Mouse (Mus musculus) c-Kit-positive CD71-negative TER-119-negative erythroid progenitor cells, embryonic 14.5 days (primary cell): ENCODE data around the gene Ofcc1.

Experiments
- DNase-seq: peaks from one replicate; pipeline ENCODE4 v3.0.0-alpha.2; 2013; ENCODE audit warnings: low read depth

Gene Ofcc1

GRCm38 (mm10) chr13:40361288-40361687, at the start of gene Ofcc1:
Ofcc1 (minus strand) TSS chr13:40361450.
- no peak for DNase-seq

DNA sequence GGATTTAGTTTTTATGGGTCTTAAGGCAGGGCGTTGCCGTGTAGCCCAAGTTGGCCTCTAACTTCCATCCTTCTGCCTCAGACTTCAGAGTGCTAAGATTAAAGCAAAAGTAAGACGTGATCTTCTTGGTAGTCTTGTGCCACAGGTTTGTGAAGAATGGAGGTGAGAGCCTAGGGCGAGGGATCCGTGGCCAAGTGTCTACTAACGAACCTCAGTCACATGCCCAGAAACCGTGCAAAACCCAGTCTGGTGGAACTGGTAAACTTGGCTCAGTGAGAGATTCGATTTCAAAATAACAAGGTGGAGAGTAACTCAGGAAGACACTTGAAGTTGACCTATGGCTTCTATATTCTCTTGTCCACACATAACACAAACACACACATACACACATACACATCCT, 28.9 kb upstream of the Ofcc1 start:
- DNase-seq = no peak

DNA sequence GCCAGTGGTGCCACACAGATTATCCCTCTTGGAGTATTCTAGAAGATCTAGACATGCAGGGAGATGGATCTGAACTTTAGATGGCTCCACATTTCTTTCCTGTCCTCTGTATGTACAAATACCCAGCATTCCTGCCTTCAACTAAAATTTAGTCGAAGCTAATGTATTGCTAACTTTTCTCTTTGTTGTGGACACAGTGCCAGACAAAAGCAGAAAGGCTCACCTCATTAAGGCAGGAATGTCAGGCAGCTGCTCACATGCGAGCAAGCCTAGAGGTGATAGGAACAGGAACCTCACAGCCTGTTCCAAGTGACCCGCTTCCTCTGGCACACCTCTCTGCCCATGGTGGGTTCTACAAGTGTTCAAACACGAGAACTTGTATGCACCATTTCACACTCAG, 26.2 kb upstream of the Ofcc1 start:
- no peak for DNase-seq

- DNase-seq = no peak
These were observed 23.7 kb upstream of the Ofcc1 start for GRCm38 (mm10) chr13:40384962-40385361.

DNA sequence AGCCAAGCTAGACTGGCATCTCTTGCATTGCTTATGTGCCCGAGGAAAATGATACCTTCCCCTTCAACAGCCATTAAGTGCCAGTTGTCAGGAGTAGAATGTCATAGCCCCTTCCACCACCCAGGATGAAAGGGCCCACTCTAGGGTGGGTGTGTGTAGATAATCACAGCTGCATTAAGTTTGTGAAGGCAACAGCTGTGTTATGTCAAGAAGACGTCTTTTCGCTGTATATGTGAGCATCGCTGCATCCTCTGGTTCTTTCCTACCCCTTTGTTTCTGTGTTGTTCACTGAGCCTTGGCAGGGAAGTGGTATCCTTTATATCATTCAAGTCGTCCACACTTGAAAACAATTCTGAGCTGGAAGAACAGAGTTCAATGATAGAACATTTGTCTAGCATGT, 15.5 kb upstream of the Ofcc1 start:
- DNase-seq = no peak

- no peak for DNase-seq
These were observed 5.5 kb upstream of the Ofcc1 start for GRCm38 (mm10) chr13:40366762-40367161.

DNA sequence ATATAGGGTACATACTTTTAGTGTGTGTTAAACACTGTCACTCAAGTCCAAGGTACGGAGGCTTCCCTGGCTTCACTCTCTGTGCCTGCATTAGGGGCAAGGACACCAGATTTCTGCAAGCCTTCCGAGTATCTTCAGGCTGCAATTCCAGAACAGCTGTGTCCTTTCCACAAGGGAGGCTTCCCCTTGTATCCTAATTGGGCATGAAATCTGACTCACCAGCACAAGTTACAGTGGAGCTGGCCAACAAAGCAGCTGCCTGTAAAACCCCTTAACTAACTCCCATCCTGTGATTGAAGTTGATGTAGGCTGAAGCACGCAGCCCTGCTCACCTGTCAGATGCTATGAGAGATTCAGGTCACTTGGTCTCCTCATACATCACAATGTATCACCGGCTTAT, 3.6 kb upstream of the Ofcc1 start:
- DNase-seq = no peak

- no peak for DNase-seq
These were observed 558 bp downstream of the Ofcc1 start for GRCm38 (mm10) chr13:40360692-40361091.

DNA sequence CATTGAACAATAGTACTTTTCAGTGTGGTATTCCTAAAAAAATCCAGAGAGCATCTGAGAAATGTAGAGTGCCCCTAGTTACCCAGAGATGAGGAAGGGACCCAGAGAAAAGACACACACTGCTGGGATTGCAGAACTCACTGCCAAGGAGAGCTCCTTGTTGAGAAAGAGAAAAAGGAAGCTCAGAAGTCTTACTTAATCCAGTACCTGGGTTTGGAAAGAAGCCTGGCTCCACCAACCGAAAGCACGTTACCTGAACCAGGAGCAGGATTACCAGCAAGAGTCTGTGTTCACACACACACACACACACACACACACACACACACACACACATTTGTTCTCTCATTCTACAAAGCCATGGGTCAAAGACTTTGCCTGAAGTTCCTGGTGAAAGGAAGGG, 14.2 kb downstream of the Ofcc1 start:
- DNase-seq = no peak

- no peak for DNase-seq
These were observed 37.9 kb downstream of the Ofcc1 start for GRCm38 (mm10) chr13:40323301-40323700.

- DNase-seq = no peak
These were observed 40.3 kb downstream of the Ofcc1 start for GRCm38 (mm10) chr13:40320814-40321525.

DNA sequence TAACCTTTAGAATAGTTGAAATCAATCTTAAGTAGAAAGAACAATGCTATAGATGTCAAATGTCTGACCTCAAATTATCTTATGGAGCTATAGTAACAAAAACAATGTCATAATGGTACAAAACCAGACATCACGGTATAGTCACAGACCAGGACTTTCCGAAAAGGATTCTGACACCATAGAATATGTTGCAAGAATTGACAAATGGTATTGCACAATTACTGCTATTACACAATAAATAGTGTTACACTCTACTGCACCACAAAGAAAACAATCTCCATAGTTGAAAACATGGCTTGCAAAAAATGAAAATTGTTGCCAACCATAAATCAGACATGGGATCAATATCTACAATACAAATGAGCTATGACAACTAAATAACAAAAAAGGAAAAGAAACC, 43.5 kb downstream of the Ofcc1 start:
- no peak for DNase-seq

GRCm38 (mm10) chr13:40315158-40315792, 46.0 kb downstream of the Ofcc1 start:
- no peak for DNase-seq

DNA sequence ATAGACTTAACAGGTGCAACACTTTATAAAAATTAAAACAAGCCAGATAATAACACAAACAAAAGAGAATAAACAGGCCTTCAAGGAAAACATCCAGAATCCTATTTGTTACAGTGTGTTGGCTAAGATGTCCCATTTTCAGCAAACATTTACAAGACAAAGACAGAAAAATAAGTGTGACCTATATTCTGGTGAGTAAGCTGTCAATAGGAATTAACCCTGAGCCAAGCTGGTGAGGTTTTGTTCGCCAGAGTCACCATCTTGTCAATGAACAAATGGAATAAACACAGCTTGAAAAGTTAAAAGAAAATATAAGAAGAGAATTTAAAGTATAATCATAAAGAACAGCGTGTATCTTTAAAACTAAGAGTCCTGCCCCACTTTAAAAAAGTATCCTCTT, 68.4 kb downstream of the Ofcc1 start:
- no peak for DNase-seq

DNA sequence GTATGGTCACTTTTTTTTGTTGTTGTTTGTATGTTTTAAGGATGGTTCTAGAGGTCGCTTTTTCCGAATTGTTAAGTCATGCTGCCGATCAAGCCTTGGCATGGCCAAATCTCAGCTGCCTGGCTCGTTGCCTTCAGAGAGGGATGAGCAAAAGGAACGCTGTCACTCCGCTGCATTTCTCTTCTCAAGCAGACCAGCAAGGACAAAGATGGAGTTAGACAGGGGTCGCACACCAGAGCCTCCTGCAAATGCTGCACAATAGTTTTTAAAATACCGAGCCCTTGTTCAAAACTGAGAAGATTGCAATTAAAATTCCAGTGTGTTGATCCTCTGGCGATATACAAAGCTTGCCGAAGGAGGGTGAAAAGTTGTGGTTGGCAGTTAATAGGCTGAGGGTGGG, 70.4 kb downstream of the Ofcc1 start:
- DNase-seq = no peak

GRCm38 (mm10) chr13:40288650-40289049, 72.6 kb downstream of the Ofcc1 start:
- DNase-seq = no peak

GRCm38 (mm10) chr13:40287266-40288002, 73.8 kb downstream of the Ofcc1 start:
- DNase-seq = no peak

DNA sequence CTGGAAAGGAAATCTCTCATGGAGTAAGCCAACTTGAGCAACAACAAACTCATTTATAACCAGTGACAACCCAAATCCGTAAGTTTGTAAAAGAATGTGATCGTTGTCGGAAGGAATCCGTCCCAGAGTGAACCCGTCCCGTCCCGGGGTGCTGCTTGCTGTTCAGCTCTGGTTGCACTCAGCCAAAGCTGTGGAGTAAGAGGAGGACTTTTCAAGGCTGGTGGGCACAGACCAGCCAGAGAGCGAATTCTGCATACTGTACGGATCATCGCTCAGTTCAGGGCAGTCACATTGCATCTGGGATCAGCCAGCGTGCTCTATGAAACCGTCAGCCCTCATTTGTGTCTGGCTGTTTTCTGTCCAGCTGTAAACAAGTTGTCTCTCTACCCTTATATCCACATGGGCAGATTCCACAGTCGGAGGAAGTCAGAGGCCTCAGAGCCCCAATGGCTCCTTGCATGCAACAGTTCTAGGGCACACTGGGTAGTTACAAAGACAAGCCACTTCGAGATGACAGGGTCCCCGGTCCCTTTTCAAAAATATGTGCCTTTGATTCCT, 75.9 kb downstream of the Ofcc1 start:
- no peak for DNase-seq

GRCm38 (mm10) chr13:40280616-40281015, 80.6 kb downstream of the Ofcc1 start:
- no peak for DNase-seq

GRCm38 (mm10) chr13:40267546-40267945, 93.7 kb downstream of the Ofcc1 start:
- DNase-seq = no peak

DNA sequence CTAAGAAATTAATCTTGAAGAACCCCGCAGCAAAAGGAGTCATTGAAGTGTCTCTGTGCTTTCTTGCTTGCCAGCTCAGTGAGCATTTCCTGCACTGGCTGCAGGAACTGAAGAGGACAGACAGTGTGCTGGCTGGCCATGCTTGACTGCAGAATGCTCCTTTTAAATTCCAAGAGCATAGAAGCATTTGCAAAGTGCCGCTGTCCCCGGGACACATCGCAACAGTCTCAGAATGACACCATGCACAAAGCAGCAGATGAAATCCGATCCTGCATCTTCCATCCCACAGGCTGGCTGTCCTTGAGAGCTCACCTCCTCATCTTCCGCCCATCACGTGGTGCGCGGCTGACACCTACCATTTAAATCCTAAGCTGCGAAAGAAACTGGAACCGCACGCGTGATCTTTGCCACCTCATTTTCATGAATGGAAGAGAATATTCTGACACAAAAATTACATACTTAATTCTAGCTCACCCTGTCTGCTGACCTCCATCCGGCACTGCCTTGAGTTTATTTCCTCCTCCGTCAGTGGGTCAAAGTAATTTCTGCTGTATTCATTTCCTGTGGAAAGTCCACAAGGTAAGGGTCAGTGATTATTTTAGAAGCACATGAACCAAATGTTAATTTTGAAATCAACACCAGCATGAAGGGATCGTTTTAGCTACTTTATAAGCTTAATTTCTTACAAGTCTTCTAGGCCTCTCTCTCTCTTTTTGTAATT, 98.0 kb downstream of the Ofcc1 start:
- DNase-seq = no peak

DNA sequence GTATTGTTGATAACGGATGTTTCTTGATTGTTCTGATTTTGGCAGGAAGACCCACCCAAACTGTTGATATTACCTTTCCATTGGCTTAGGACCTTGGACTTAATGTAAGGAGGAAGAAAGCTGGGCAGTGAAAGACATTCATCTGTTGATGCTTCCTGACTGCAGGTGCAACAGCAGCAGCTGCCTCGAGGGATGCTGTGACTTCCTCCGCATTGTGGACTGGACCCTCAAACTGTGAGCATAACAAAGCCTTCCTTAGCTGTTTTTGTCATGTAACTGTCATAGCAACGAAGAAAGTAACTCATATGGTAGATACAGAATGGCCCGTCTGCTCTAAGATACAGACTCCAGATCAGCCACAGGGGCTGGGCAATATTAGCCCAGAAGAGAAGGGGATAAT, 102.5 kb downstream of the Ofcc1 start:
- no peak for DNase-seq
